Mouse (Mus musculus) E14TG2a.4 (cell line): Measurements from ENCODE around the gene Slfnl1.

Experiments used
- CTCF ChIP-seq: conservative IDR thresholded peaks from 2 replicates; pipeline ENCODE4 v1.5.1; 2014; ENCODE audit warnings: low read length
- NANOG ChIP-seq: IDR thresholded peaks from 2 replicates; pipeline ENCODE4 v1.6.1; 2014; ENCODE audit warnings: borderline replicate concordance, low read length, mixed read lengths
- POU5F1 ChIP-seq: IDR thresholded peaks from 2 replicates; pipeline ENCODE4 v1.6.1; 2014; ENCODE audit warnings: low read length, borderline replicate concordance

DNA sequence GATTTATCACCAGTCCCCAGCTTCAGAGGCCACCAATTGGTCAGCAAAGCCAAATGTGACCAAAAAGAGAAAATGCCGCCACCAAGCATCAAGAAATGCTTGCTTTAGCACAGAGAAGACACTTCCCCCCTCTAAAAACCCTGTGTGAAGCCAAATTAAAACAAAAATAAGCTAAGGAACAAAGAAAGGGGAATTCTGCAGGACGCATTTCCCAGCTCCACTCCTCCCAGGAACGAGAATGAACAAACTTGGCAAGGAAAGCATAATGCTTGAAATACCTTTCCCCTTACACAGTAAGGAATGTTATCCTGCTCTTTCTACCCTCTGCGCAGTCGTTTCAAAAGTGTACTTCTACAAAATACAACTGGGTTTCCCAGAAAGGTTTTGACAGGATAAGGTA is 36.0 kb downstream of the Slfnl1 start:
- TF ChIP-seq CTCF (no peak), POU5F1 (no peak), NANOG (no peak)
